Mouse (Mus musculus) small intestine, adult 2 months (tissue): Measurements from ENCODE around the gene Efna3.
A peak's percentile ranks its signal among the peaks of the same experiment; 100 is the strongest.

ENCODE experiments used
- CTCF ChIP-seq: fragments of 200-500 bp; IDR thresholded peaks from 2 replicates; pipeline ENCODE4 v1.5.1; 2012; ENCODE audit warnings: low read depth, mild to moderate bottlenecking, control low read depth, inconsistent platforms, low read length, moderate library complexity, mixed read lengths; ENCODE audit not compliant: insufficient replicate concordance, insufficient read length; ENCODE audit errors: extremely low read depth
- POLR2A ChIP-seq: fragments of 200-500 bp; IDR thresholded peaks from 2 replicates; pipeline ENCODE4 v1.6.1; 2012; ENCODE audit warnings: low read depth, mild to moderate bottlenecking, control low read depth, inconsistent platforms, low read length, moderate library complexity

DNA sequence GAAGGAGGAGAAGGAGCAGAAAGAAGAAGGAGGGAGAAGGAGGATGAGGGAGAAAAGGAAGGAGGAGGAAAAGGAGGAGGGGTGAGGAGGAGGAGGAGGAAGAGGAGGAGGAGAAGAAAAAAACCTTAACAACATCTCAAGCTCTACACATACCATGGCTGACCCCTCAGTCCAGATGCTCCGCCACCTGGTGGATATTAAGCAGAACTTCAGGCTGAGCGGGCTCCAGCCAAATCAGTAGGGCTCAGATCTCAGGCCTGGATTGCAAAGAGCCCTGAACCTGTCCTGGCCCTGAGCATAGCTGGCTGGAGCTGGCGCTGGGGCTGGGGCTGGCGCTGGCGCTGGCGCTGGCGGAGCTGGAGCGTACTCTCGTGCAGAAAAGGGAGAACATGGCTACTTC is 14.7 kb downstream of the Efna3 start:
- TF ChIP-seq CTCF: peak; percentile 77; the same call in 1 of the 2 replicates
- TF ChIP-seq POLR2A: no peak
